Mouse (Mus musculus): Measurements from ENCODE around the gene Megf11.

The Megf11 gene

DNA sequence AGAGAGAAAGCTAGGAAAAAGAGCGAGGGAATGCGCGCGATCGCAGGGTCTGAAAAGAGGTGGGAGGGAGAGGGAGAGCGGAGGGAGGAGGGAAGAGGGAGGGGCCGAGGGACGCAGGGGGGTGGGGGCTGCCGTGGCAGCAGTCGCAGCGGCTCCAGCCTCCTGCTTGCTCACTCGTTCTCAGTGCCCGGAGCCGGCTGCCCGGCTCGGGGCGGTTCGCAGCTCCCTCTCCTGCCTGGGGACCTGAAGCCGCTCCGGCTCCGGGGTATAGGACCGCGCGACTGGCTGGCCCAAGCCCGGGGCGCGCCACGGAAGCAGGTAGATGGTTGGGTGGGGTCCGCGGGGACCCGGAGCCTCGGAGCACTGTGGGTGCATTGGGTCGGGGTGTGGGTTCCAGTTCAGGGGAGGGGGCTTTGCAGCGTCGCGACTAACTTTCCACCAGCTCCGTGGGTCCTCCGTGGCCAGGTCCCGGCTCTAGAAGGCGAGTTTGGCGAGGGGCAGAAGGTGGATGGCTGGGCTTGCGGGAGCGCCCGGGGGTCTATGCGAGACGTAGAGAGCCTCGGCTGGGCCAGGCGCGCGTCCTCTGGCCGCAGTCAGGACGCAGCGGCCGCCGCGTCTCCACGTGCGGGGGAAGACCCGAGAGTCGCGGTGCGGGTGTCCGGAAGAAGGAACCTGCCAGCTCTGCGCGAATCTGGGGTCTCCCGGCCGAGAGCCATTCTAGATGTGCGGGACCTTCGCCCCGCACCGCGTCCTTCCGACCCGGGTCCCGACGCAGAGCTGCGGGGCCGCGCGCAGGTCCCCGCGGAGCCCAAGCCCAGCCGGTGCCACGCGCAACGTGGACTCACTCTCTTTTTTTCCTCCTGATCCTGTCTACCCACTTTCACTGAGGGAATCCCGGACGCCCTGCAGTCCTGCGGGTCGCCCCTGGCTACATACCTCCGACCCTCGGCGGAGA, at the start of gene Megf11:
Gene Megf11 (plus strand): TSS at position 116 of the 955 bp plus-strand sequence.
- no peak for DNase-seq (ENCODE audit: low read depth, low spot score)

DNA sequence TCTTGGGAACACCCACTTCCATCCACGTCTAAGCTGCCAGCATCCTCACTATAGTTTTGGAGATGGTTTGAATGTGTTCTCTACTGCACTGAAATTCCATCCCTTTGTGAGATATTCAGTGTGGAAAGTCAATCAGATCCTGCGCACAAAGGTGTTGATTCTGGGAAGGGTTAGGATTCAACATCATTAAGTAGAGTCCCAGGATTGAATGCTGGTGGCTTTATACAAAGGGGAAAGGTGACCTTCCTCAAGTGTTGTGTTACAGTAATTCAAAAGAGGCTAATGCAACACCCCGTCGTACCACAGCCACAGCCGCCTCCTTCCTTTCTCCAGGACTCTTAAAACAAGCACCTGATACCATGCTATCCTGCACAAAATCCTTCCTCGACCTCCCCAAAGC, 49.6 kb upstream of the Megf11 start:
- no peak for DNase-seq (ENCODE audit: low read depth, low spot score)

DNA sequence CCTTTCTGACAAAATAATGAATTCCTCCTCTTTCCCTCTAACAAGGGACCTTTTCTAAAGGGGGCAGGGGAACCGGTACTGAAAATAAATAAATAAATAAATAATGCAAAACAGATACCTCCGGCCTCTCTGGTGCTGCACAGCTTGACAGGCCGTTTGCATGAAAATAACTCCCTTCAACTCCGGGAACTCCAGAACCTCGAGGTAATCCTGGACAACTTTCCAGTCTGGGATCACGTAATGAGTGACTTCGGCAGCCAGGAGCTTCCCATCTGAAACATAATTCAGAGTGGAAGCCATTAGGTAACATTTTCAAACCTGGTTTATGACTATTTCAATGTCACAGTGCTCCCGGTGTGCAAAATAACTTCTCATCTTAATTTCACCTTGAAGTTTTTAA, 46.1 kb upstream of the Megf11 start:
- DNase-seq (ENCODE audit: low read depth, low spot score) = no peak

DNA sequence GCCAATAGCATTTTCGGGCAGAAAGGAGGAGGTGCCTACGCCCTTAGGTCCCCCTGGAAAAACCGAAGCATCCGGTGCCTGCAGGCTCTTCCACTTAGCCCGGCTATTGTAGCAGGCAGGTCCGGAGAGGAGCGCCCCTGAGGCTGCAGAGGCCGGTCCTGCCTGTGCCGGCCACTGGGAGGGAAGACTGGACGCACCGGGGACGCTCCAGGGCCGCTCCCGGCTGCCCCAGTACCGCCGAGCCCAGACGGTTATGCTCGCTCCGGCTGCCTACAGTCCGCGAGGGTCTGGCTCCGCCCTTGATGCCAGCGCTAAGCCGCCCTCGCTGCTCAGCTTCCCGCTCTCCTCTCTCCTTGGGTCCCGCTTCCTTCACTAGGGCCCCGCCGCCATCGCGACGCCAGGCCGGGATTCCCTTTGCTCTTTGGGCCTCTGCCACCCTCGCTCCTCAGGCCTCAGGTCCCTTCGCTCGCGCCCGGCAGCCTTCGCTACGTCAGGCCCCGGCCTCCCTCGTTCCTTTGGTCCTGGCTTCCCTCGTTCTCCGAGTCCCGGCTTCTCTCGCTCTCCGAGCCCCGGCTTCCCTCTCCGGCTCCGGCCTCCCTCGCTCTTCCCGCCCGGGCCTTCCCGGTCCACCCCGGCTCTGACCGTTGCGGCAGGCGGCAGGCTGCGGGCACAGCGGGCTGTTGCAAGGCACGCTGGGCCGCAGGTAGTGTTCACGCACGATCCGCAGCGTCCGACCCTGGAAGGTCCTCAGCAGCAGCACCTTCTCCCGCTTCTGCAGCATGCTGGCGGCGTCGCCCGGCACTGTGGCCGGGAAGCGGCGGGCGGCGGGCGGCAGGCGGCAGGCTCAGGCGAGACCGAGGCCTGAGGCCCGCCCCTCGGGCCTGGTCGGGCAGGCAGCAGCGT, 44.8 kb upstream of the Megf11 start:
- peak; percentile 68 for DNase-seq (ENCODE audit: low read depth, low spot score)

DNA sequence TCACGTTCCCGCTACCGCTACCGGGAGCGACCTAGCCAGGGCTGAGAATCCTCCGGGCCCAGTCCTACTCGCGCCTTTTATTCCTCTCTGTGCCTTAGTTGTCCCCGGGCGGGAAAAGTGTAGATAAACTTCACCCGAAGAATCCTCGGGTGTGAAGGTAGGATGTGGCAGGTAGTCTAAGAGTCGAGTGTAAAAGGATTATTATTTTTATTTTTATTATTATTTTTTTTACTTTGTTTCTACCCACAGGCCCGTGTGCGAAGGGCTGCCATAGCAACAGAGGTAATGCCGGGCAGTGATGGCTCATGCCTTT, 44.2 kb upstream of the Megf11 start, which contains the start of gene Dis3l:
Gene Dis3l (minus strand): TSS at position 35 of the 313 bp plus-strand sequence.
- no peak for DNase-seq (ENCODE audit: low read depth, low spot score)

DNA sequence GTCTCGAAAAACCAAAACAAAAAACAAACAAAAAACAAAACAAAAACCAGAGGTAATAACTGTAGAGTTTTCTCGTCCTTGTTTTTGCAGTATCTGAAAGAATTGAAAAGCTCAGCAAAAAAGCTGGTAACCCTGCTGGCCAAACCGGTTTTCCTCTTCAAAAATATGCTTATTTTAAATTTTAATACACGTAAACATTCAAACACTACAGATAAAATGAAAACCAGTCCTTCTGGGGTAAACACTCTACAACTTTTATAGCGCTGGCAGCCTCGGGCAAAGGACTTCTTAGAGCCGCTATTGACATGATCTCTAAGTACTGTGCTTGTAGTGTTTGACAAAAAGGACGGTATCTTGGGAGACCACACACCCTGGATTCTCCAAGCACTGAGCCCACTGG, 43.8 kb upstream of the Megf11 start:
- no peak for DNase-seq (ENCODE audit: low read depth, low spot score)

DNA sequence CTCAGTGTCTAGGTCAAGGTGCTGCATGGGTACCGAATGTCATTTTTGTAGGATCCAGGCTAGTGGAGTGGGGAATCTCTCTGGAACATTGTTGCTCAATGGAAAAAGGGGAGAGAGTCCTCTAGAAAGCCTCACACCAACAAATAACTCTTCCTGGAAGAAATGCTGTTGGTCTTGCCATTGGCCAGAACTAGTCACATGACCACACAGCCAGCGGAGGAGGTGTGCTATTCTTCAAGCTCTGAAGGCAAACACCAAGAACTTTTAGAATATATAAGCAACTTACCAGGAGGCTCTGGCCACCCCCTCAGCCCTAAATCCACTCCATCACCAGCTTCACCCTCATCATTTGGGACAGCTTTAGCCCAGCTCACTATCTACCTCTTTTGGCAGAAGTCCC, 41.8 kb upstream of the Megf11 start:
- DNase-seq (ENCODE audit: low read depth, low spot score) = no peak

DNA sequence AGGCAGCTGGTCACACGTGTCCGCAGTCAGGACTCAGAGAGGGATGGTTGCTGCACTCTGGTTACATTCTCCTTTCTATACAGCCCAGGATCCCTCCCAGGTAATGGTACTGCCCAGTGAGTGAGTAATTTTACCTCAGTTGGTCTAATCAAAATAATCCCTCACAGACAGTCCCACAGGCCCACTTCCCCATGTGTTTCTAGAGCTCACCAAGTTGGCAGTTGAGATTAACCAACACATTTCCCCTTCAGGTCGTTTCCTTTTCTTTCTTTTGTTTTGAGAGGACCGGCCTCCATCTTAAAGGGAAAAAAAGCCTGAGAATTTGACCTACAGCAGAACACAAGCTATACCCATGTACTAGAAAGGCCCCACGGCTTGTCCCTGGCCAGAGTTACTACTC, 39.5 kb upstream of the Megf11 start:
- no peak for DNase-seq (ENCODE audit: low read depth, low spot score)

DNA sequence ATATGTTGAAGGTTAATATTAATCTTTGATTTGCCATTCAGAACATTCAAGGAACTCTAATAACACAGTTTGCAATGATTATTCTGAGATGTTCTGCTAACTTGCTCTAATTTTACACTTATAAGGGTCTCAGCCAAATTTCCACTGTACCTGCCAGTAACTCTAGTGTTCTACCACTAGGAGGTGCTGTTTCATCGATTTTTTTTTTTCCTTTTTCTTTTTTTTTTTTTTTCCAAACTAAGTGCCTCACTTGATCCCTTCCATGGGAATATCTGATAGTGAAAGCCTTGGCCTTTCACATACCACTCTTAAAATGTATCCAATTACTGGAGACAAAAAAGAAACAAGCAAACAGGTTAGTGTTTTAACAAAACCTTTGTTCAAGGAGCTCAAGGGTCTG, 38.0 kb upstream of the Megf11 start:
- no peak for DNase-seq (ENCODE audit: low read depth, low spot score)

DNA sequence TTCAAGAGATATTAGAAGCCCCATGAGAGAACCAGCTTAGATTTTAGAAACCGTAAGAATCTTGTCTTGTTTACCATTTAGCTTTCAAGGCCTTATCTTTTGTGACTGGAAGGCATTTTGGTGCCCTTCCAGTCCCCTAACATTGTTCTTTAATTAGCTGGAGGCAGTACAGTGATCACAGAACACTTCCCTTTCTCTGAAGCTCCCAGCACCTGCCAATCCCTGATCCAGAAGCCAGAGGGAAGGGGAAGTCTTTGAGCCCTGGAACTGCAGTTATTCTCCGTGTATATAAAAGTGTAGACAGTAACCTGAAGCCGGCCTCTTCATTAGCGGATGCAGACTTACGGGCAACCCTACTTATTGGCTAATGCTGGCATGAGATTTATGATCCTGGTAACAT, 35.9 kb upstream of the Megf11 start:
- DNase-seq (ENCODE audit: low read depth, low spot score) = no peak

DNA sequence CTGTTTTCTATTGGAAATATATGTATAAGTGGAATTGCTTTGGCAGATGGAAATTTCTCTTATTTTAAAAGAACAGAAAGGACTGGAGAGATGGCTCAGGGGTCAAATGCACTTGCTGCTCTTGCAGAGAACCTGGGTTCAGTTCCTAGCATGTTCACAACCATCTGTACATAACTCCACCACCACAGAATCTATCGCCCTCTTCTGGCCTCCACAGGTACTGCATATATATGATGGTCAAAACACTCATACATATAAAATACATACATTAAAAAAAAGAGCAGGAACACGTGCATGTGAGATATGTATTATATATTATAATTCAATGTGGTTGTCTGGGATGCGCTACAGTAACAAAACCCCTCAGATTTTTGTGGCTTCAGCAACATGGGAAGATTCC, 34.2 kb upstream of the Megf11 start:
- DNase-seq (ENCODE audit: low read depth, low spot score) = peak; percentile 42

DNA sequence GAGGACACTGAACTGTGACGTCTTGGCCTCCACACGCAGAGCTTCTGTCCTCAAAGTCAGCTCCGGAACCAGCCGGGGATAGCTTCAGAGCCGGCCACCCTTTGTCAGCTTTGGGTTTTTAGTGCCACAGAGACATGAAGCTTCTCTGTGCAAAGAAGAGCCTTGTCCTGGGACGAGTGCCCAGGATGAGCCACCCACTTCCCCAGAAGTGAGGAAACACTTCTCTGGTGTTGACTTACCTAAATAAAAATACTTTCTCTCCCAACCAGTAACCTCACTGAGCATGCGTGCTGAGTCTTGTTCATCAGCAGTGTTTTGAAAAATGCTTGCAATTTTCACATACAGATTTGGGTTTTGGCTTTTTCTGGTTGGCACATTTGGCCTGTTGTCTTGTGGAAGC, 29.8 kb upstream of the Megf11 start:
- no peak for DNase-seq (ENCODE audit: low read depth, low spot score)

DNA sequence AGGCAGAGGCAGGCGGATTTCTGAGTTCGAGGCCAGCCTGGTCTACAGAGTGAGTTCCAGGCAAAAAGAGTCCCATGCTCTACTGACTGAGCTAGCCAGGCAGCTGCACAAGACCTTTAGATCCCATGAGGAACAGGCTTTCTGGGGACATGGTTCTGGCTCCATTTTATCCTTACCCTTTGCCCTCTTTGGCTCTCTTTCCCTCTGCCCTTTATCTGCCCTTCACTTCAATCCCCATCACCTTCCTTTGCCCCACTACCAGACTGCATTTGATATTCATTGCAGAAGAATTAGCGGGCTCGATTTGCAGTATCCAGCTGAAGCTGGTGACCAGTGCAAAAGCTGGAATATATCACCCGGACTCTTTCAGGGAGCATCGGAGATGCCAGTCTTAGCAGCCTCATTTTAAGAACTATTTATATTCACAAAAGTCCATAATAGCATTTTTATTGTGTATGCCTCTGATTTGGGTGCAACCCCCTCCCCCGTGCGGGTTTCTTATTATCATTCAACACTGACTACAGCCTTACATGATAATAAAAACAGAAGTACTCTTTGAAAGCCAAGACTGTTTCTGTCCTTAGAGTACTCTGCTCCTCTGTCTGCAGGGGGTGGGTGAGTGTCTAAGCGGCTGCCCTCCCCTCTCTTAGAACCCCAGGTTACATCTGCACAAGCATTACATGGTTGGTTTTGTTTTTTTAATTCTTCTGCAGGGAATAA, 24.0 kb upstream of the Megf11 start:
- DNase-seq (ENCODE audit: low read depth, low spot score) = no peak

DNA sequence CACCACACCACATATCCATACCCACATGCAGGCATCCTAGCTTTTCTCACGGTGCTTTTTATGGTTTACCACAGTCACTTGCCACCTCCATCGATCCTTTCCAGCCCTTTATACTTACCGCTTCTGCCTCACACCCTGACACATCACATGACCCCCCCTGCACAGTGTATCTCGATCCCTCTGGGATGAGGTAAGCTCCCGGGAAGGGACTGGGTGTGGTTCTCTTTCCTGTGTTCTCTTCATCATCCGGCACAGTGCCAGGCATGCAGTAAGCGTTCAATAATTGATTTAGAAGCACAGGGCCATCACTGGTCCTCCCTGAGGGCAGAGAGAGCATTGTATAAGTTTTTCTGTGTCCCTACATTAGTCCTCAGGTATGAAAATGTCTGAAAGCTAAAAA, 15.6 kb upstream of the Megf11 start:
- DNase-seq (ENCODE audit: low read depth, low spot score) = no peak

DNA sequence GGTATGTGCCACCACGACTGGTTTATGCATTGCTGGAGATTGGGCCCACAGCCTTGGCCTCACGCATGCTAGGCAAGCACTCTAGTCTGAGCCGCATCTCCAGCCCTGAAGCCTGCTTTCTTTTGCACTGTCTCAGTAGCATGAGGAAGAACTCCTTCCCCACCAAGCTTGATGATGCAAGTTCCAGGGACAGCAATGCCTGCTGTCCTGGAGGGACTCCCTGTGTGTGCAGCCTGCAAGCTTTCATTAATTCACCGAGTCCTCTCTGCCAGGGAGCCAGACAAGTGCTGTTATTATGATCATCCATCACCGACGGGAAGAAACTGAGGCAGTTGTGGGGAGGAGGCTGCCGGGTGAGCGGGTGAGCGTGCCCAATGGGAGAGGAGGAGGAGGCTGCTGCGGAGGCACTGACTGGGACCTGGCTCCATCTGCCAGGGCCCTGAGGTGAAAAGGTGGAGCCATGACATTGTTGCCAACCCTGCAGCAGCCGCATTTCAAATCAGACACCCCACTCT, 14.1 kb upstream of the Megf11 start:
- no peak for DNase-seq (ENCODE audit: low read depth, low spot score)

DNA sequence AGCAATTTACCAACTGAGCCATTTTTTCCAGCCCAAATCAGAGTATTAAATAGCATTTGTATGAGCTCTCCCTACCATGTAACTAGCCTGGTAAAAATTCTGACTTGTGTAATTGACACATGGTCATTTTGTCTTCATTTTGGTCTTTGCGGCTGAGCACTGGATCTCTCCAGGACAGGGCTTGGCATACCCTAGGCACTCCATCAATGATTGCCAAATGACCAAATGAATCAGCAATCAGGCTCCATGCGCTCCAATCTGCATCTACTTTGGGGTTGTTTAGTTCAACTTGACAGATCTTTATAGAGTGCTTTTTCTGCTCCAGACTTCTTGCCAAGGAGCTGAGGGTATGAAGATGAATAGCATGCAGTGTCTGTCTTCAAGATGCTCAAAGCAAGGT, 9.0 kb upstream of the Megf11 start:
- no peak for DNase-seq (ENCODE audit: low read depth, low spot score)

DNA sequence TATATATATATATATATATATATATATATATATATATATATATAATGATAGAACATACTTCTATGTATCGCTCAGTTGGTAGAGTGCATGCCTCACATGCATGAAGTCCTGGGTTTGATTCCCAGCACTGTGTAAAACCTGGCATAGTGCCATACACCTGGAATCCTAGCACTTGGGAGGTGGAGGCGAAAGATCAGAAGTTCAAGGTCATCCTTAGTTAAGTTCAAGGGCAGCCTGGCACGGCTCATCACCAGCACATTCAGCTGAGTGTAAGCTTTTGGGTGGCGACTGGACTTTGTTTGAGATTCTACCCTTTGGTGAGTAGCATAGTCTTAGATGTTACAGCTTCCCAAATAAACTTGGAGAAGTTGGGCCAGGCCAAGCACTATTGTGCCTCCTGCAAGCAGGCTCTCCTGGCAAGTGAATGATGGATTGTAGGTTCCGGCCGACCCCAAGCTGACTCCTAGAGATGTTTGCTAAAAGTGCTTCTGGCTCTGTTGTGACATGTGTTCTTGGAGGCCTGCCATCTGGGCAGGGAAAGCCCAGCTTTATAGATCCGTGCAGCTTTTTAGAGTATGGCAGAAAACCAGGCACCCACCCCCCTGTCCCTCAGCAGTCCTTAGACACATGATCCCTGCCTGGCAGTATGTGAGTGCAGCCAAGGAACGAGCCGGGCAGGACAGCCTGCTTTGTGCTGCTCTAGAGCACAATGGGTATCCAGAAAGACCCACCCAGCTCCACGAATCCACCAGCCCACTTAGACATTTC, 2.2 kb upstream of the Megf11 start:
- DNase-seq (ENCODE audit: low read depth, low spot score) = no peak

DNA sequence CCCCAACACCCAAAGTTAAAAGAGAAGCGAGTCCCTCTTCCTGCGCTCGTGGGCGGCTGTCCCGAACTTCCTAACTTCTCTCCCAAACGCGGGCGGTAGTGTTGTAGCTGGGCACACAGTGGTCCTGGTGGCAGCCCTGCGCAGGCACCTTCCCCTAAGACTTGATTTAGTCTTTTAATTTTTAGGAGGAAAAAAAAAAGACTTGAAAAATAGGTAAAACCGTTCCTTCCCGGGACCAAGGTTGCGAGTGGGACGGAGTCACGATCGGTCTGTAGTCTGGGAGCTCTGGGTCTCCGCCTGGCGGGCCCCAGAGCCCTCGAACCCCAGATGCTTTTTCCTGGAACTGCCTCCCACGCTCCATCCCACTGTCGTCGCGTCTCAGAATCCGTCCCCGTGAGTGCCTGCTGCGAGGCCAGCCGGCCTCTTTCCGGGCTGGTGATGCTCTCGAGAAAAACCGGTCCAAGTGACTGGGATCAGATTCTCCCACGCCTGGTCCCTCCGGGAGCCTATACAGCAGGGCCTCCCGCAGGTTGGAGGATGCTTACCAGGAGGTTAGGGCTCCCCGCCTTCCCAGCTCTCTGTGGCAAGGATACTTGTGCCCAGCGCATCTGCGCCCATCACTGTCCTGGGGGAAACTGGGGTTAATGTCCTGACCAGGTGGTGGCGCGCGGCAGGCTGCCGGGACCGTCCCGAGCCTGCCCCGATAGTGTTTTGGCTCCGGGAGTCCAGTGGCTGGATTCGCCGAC, 1.2 kb downstream of the Megf11 start:
- DNase-seq (ENCODE audit: low read depth, low spot score) = no peak

DNA sequence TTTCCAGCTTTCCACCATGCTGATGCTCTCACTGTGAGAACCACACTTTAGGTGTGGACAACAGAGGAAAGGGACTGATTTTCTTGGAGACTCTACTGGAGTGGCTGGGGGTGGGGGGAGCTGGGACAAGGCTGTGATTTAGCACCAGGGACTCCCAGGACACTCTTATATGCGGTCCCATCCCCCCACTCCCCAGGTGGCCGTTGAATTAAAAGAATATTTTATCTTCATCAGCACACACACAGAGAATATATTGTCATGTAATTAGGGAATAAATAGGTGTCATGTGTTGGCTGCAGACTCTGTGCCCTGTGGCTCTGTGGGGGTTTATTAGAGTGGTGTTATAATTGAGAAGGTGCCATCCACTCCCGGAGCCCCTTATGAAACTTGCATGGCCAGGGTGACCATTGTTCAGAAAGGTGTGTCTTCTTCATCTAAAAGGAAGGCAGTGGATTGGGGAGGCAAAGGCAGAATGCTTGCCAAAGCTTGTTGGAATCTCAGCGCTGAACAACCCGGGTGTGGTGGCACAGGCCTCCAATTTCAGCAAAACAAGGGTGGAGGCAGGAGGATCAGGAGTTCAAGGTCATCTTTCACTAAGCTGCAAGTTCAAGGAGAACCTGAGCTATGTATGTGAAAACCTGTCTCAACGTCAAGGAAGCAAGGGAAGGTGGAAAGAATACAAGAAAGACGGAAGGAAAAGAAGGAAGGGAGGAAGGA, 4.3 kb downstream of the Megf11 start:
- no peak for DNase-seq (ENCODE audit: low read depth, low spot score)

Data from c-Kit-negative CD71-positive TER-119-positive erythroid progenitor cells, embryonic 14.5 days (primary cell).